Mouse (Mus musculus) kidney, embryonic 15.5 days (tissue): ENCODE data around the gene Dock7. TPM values are rescaled to one million over a fixed set of nuclear protein-coding genes. Genes with fewer than 3 reads are reported as not detected.

ENCODE experiments used
- ATAC-seq: fragments of 200-750 bp; cut with Nextera tagmentation; replicated peaks from 2 replicates; pipeline ENCODE4 v1.8.0; 2017; ENCODE audit warnings: moderate TSS enrichment; ENCODE audit not compliant: low FRiP score
- H3K27ac ChIP-seq: fragments of 300-500 bp; sonication (generic); 2 replicates; pipeline ENCODE4 v1.5.1; 2015; ENCODE audit warnings: mild to moderate bottlenecking, inconsistent platforms
- H3K27me3 ChIP-seq: fragments of 300-500 bp; sonication (generic); 2 replicates; pipeline ENCODE4 v1.6.1; 2015; ENCODE audit warnings: inconsistent platforms
- H3K36me3 ChIP-seq: fragments of 300-500 bp; sonication (generic); 2 replicates; pipeline ENCODE4 v1.6.1; 2015; ENCODE audit warnings: inconsistent platforms
- H3K4me1 ChIP-seq: fragments of 300-500 bp; sonication (generic); 2 replicates; pipeline ENCODE4 v1.6.1; 2015; ENCODE audit warnings: inconsistent platforms
- H3K4me2 ChIP-seq: fragments of 300-500 bp; sonication (generic); 2 replicates; pipeline ENCODE4 v1.6.1; 2015; ENCODE audit warnings: moderate library complexity, mild to moderate bottlenecking, inconsistent platforms
- H3K4me3 ChIP-seq: fragments of 300-500 bp; sonication (generic); replicated peaks from 2 replicates; pipeline ENCODE4 v1.5.1; 2015; ENCODE audit warnings: mild to moderate bottlenecking, inconsistent platforms
- H3K9ac ChIP-seq: fragments of 300-500 bp; sonication (generic); 2 replicates; pipeline ENCODE4 v1.6.1; 2015; ENCODE audit warnings: mild to moderate bottlenecking, inconsistent platforms
- H3K9me3 ChIP-seq: fragments of 300-500 bp; sonication (generic); replicated peaks from 2 replicates; pipeline ENCODE4 v1.6.1; 2016; ENCODE audit warnings: inconsistent platforms
- WGBS: fragments of 180-500 bp; shearing (Covaris S2); methylation state at CpG from one replicate; pipeline ENCODE4 v1.1.7; 2015; ENCODE audit warnings: mixed read lengths; 5-methylcytosine and 5-hydroxymethylcytosine counted together
- polyA plus RNA-seq: library from polyadenylated mRNA; unstranded; fragments of >200 nt; fragmentation: Nextera tagmentation; extraction: Ambion mirVana; gene quantifications from 2 replicates; pipeline ENCODE4 v1.2.1, GENCODE M21; 2015

Dock7 gene
- polyA plus RNA-seq, 1 experiment from 2014 or later: 60.1 TPM

GRCm38 (mm10) chr4:98924071-98924905, 196.4 kb downstream of the Dock7 start:
- Histone ChIP-seq H3K9ac (peak overlapping the region; percentile 92), H3K4me1 (peaks cover 19% of the 10 kb centered on the region), H3K27me3 (no peaks in the 10 kb centered on the region), H3K4me2 (peak overlapping the region; percentile 83), H3K9me3 (no peaks in the 10 kb centered on the region), H3K4me3 (peak overlapping the region; percentile 92), H3K36me3 (peaks cover 7% of the 10 kb centered on the region; the same call in 1 of the 2 replicates), H3K27ac (peak overlapping the region; percentile 100)
- ATAC-seq: peak; percentile 33
- under 1% methylated on average over 65 of the region's 66 CpGs for WGBS

- Histone ChIP-seq H3K4me1 (peaks cover 19% of the 10 kb centered on the region), H3K9me3 (no peaks in the 10 kb centered on the region), H3K36me3 (peaks cover 1% of the 10 kb centered on the region; the same call in 1 of the 2 replicates), H3K27ac (peak within 1 kb of the TSS; percentile 100), H3K4me2 (peak within 1 kb of the TSS; percentile 83), H3K4me3 (peak within 1 kb of the TSS; percentile 92), H3K27me3 (no peaks in the 10 kb centered on the region), H3K9ac (peak within 1 kb of the TSS; percentile 92)
- under 1% methylated on average over 67 of the region's 67 CpGs for WGBS
- peak; percentile 57 for ATAC-seq
Observed at GRCm38 (mm10) chr4:98923568-98924070, 197.1 kb downstream of the Dock7 start, which contains the start of gene Usp1. Usp1 (plus strand) TSS chr4:98923810.

GRCm38 (mm10) chr4:98922643-98923567, 197.8 kb downstream of the Dock7 start:
- H3K4me1 ChIP-seq: peaks cover 19% of the 10 kb centered on the region
- H3K27me3 ChIP-seq: no peaks in the 10 kb centered on the region
- H3K9ac ChIP-seq: peak overlapping the region; percentile 71
- peak overlapping the region; percentile 92 for H3K4me3 ChIP-seq
- H3K36me3 ChIP-seq: no peaks in the 10 kb centered on the region
- peak overlapping the region; percentile 100 for H3K27ac ChIP-seq
- under 1% methylated on average over 53 of the region's 53 CpGs for WGBS
- H3K9me3 ChIP-seq: no peaks in the 10 kb centered on the region
- peak overlapping the region; percentile 83 for H3K4me2 ChIP-seq
- peak; percentile 96 for ATAC-seq

GRCm38 (mm10) chr4:98922061-98922642, 198.6 kb downstream of the Dock7 start:
- H3K9me3 ChIP-seq: no peaks in the 10 kb centered on the region
- WGBS: 12% methylated on average over 18 of the region's 18 CpGs
- H3K36me3 ChIP-seq: no peaks in the 10 kb centered on the region
- ATAC-seq: peak; percentile 1; the same call in 1 of the 2 replicates
- peaks cover 19% of the 10 kb centered on the region for H3K4me1 ChIP-seq
- no peaks in the 10 kb centered on the region for H3K27me3 ChIP-seq
- H3K9ac ChIP-seq: peak overlapping the region; percentile 71
- H3K4me2 ChIP-seq: peak overlapping the region; percentile 83
- H3K27ac ChIP-seq: peak overlapping the region; percentile 100
- H3K4me3 ChIP-seq: peak overlapping the region; percentile 92

- no peaks in the 10 kb centered on the region for H3K36me3 ChIP-seq
- no peaks in the 10 kb centered on the region for H3K9me3 ChIP-seq
- H3K4me1 ChIP-seq: peaks cover 17% of the 10 kb centered on the region
- H3K27me3 ChIP-seq: no peaks in the 10 kb centered on the region
- no peak overlapping the region for H3K4me3 ChIP-seq
- 92% methylated on average over 4 of the region's 4 CpGs for WGBS
- no peak overlapping the region for H3K27ac ChIP-seq
- no peak overlapping the region for H3K4me2 ChIP-seq
- no peak for ATAC-seq
- no peak overlapping the region for H3K9ac ChIP-seq
Observed at GRCm38 (mm10) chr4:98920896-98921295, 199.8 kb downstream of the Dock7 start.

- Histone ChIP-seq H3K4me2 (no peak overlapping the region), H3K27ac (no peak overlapping the region), H3K9me3 (no peaks in the 10 kb centered on the region), H3K4me1 (peaks cover 6% of the 10 kb centered on the region), H3K27me3 (no peaks in the 10 kb centered on the region), H3K36me3 (no peaks in the 10 kb centered on the region), H3K9ac (no peak overlapping the region), H3K4me3 (no peak overlapping the region)
- ATAC-seq: no peak
- 76% methylated on average over 1 of the region's 1 CpGs for WGBS
Observed at GRCm38 (mm10) chr4:98918204-98918603, 202.5 kb downstream of the Dock7 start.

GRCm38 (mm10) chr4:98917724-98918123, 203.0 kb downstream of the Dock7 start:
- no peaks in the 10 kb centered on the region for H3K36me3 ChIP-seq
- H3K4me1 ChIP-seq: peaks cover 6% of the 10 kb centered on the region
- WGBS: 46% methylated on average over 2 of the region's 2 CpGs
- peak overlapping the region; percentile 9; the same call in 1 of the 2 replicates for H3K27ac ChIP-seq
- no peak overlapping the region for H3K4me2 ChIP-seq
- no peak for ATAC-seq
- H3K27me3 ChIP-seq: no peaks in the 10 kb centered on the region
- H3K9me3 ChIP-seq: no peaks in the 10 kb centered on the region
- no peak overlapping the region for H3K4me3 ChIP-seq
- no peak overlapping the region for H3K9ac ChIP-seq

GRCm38 (mm10) chr4:98910246-98910645, 210.5 kb downstream of the Dock7 start:
- Histone ChIP-seq H3K4me2 (no peak overlapping the region), H3K27ac (no peak overlapping the region), H3K9ac (no peak overlapping the region), H3K36me3 (no peaks in the 10 kb centered on the region), H3K4me1 (no peaks in the 10 kb centered on the region), H3K9me3 (no peaks in the 10 kb centered on the region), H3K4me3 (no peak overlapping the region), H3K27me3 (no peaks in the 10 kb centered on the region)
- 91% methylated on average over 5 of the region's 5 CpGs for WGBS
- ATAC-seq: no peak

- H3K9ac ChIP-seq: no peak overlapping the region
- no peaks in the 10 kb centered on the region for H3K4me1 ChIP-seq
- H3K36me3 ChIP-seq: no peaks in the 10 kb centered on the region
- H3K9me3 ChIP-seq: no peaks in the 10 kb centered on the region
- no peak overlapping the region for H3K27ac ChIP-seq
- 23% methylated on average over 10 of the region's 10 CpGs for WGBS
- peak; percentile 77 for ATAC-seq
- H3K4me3 ChIP-seq: no peak overlapping the region
- no peak overlapping the region for H3K4me2 ChIP-seq
- H3K27me3 ChIP-seq: no peaks in the 10 kb centered on the region
Observed at GRCm38 (mm10) chr4:98887148-98887547, 233.6 kb downstream of the Dock7 start.
